Mouse (Mus musculus) spleen, embryonic (tissue): Measurements from ENCODE around the gene Pglyrp1.

ENCODE experiments used
- CTCF ChIA-PET: fragments of 350-600 bp; sonication (Branson Sonifier 250); formaldehyde crosslinking; loops from one replicate; lab custom pipeline; 2022; lab: Charles Lee

Gene Pglyrp1

GRCm38 (mm10) chr7:18884745-18885422 is 13.8 kb downstream of the Pglyrp1 start:
- CTCF ChIA-PET = no interaction called here

GRCm38 (mm10) chr7:18886963-18887362 is 15.8 kb downstream of the Pglyrp1 start:
- CTCF ChIA-PET = no interaction called here

DNA sequence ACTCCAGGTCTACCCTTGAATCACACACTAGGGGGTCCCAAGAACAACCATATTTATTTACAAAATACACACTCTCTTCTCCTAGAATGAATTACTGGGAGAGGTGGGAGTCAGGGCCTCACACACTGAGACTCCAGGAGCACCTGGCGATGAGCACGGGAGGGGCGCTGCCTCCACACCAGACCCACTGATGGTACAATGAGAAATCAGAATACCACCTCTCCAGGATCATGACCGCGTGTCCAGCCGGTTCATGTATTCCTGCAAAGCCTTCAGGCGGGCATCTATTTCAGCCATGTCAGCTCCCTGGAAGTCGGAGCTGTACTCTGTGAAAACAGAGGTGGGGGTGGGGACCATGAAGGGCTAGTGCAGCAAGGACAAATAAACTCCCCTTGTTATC is 19.7 kb downstream of the Pglyrp1 start:
- CTCF ChIA-PET = interaction anchor here (0.5 kb wide), 1 partner anchor 1838 kb away, joined by 4 read pairs; no protein-coding TSS in a partner anchor

DNA sequence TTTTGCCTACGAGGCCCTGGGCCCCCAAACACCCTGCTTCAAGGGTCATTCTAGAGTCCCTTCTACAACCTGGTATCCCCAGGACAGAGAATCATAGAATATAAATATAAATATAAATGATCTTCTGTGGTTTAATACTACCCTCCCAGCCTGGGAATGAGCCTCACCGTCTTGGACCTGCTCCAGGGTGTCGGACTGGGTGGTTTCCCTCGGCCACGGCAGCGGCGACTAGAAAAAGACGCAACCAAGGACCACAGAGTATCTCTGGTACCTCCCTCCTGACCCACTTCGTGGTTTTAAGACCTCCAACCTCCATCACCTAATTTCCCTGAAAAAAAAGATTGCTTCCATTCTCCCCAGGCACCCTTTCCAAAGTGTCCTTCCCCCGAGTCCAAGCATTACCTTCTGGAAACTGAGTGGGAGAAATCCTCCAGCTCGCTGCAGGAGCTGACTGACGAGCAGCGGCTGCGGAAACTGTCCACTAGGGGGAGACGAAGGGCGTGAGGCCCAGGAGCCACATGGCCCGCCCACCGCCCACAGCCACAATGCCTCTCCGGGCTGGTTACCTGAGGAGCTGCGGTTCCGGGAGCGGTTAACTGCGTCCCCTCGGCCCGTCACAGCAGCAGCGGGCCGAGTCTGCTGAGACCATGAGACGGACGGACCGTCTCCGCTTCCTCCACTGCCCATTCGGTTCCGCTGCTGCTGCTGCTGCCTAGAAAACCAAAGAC is 20.9 kb downstream of the Pglyrp1 start:
- CTCF ChIA-PET = interaction anchor here (0.6 kb wide), 1 partner anchor 354 kb away, joined by 4 read pairs; no protein-coding TSS in a partner anchor

DNA sequence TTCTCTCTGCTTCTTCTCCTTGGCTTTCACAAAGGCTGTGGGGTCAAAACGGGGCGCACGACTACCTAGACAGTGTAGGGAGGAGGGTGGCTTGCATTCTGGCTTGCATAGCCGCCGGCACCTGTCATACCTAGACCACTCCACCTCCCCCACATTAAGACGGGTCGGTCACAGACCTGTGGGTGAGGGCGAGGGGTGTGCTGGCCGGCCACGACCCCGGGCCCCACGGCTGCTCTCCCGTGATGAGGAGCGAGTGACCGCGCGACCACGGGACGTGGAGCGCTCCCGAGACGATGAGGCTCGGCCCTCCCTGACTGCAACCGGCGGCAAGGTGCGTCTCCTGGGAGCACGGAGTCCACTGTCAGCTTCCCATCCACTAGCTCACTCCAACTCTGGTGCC is 21.9 kb downstream of the Pglyrp1 start:
- CTCF ChIA-PET = no interaction called here

DNA sequence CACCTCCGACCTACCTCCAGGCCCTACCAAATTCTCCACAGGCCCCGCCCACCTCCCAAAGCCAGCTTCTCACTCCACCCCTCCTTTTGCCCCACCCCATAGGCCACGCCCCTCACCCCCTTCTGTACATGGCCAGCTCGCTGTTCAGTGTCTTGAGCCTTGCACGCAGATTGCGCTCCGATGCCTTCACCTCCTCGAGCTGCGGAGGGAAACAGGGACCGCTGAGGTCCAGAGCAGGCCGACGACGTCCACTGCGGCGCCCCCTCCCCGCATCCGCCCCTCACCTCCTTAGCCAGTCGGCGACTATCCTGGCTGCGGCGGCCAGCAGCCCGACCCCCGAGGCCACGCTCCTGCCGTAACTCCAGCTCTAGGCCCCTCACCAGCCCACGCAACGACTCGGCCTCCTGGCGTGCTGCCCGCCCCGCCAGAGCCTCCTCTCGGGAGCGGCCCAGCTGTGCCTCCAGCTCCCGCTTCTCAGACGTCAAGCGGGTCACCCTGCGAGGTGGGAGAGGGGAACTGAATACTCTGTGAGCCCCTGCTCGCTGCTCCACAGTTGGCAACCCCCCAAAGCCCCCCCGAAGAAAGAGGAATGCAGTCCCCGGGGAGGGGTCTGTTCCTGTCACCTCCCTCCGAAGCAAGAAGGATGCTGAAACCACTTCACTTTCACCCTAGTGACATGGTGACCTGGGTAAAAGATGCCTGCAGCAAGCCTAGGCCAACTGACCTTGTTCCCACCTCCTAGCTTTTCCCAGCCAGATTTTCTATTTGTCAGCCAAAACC is 22.7 kb downstream of the Pglyrp1 start:
- CTCF ChIA-PET = interaction anchor here (0.6 kb wide), 1 partner anchor 134 kb away, joined by 9 read pairs; no protein-coding TSS in a partner anchor

DNA sequence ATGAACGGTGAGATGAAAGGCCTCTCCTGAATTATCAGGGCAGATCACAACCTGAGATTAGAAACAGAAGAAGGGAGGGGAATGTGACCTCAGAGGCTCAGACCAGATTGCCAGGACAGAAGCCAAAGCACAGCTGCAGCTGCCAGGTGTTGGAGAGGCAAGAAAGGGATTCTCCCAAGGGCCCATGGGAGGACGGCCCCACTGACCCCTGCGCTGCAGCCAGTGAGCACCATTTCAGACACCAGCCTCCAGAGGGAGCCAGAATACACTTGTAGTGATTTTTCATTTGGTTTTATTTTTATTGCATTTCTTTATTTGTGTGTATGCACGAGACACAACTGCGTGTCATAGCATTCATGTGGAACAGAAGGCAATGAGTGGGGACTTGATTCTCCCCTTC is 25.4 kb downstream of the Pglyrp1 start:
- CTCF ChIA-PET = interaction anchor here (0.7 kb wide), 1 partner anchor 68 kb away, joined by 3 read pairs; no protein-coding TSS in a partner anchor

GRCm38 (mm10) chr7:18900513-18900912 is 29.4 kb downstream of the Pglyrp1 start:
- CTCF ChIA-PET = no interaction called here

DNA sequence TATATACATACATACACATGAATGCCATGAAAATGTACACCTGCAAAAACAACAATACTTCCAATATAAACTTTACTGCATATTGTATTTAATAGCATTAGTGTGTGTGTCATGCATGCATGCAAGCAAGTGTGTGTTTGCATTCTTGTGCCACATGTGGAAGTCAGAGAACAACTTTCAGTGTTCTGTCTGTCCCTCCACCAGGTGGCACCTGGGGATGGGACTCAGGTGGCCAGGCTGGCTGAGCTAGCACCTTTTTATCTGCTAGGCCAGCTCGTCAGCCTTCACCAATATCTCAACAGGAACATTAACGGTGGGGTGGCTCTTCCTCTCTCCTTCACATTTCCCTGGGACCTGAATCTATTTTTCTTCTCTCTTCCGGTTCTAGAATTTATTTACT is 31.4 kb downstream of the Pglyrp1 start:
- CTCF ChIA-PET = interaction anchor here (0.5 kb wide), 1 partner anchor 1031 kb away, joined by 3 read pairs; no protein-coding TSS in a partner anchor

GRCm38 (mm10) chr7:18904971-18905370 is 33.8 kb downstream of the Pglyrp1 start:
- CTCF ChIA-PET = no interaction called here

- CTCF ChIA-PET = no interaction called here
Observed at GRCm38 (mm10) chr7:18909797-18910196, 38.7 kb downstream of the Pglyrp1 start.

DNA sequence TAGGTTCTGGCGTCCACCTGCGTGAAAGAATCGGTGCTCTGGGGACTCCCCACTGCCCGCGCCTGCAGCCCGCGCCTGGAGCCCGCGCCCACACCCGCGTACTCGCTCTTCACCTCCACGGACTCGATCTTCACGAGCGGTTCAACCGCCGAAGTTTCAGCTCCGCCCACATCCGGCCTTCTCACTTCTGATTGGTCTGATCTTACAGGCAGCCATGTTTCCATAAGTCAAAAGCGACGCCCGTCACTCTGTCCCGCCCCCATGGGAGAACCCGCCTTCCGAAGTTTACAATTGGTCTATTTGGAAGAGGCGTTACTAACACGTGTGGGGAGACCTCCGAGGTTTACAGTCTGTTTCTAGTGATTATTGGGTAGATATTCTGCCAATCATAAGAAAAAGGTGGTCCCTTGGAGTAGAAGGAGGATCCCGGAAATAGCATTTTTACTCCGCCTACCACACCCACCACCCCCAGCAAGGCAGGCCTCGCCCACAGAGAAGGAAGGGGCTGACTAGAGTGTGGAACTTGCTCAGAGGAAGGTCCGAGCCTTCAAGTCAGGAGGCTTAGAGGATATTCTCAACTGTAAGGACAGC is 39.2 kb downstream of the Pglyrp1 start, which contains the start of gene Ccdc61:
Gene Ccdc61 (minus strand): TSS at position 175 of the 591 bp plus-strand sequence.
- CTCF ChIA-PET = no interaction called here

DNA sequence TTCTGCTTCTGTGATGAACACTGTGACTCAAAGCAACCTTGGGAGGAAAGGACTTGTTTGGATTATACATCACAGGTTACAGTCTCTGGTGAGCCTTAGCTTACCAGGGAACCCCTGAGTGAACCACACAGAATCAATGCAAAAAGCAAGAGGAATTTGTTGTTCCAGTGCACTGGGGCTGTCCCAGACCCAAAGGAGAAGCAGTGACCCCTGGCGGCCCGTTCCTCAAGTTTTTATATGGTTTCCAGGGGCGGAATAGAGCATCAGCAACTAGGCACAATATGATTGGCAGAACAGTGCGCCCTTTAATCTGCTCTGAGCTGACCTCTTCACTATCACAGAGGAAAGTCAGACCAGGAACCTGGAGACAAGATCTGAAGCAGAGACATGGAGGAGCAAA is 45.1 kb downstream of the Pglyrp1 start:
- CTCF ChIA-PET = interaction anchor here (0.6 kb wide), 1 partner anchor 328 kb away, joined by 10 read pairs; no protein-coding TSS in a partner anchor

GRCm38 (mm10) chr7:18917931-18918330 is 46.8 kb downstream of the Pglyrp1 start:
- CTCF ChIA-PET = no interaction called here

DNA sequence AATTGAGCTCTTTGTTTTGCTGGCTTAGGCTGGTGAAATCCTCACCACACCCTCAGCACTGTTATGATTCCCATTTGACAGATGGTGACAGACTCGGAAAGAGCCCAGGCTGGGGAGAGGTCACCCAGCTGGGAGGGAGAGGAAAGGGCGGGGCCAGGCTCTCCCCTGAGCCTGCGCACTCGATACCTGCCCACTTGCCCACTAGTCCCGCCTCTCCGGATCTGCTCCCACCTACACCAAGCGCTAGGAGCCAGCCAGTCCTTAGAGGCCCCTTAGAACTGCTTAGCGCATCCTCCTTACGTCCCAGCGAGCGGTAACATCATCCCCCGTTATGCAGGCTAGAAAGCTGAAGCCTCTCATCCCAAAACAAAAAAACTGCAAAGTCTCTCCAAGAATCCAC is 49.9 kb downstream of the Pglyrp1 start:
- CTCF ChIA-PET = no interaction called here

- CTCF ChIA-PET = no interaction called here
Observed at GRCm38 (mm10) chr7:18922807-18923206, 51.7 kb downstream of the Pglyrp1 start.

DNA sequence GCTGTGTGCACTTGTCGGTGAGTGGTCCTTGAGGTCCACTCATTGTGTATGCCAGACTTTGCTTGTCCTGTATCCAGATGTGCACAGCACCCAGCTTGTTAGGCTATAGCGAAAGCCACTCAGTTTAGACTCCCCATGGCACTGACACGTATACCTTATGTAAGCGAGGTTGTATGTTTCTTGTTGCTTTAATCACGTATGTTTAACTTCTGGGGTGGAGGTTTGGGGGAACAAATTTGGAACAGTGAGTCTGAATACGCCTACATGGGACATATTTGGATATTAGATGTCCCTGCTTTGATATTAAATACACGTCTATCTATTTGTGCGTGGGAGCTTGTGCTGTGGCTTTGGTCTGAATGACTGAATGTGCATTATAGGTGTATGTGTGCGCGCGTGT is 52.1 kb downstream of the Pglyrp1 start:
- CTCF ChIA-PET = no interaction called here

DNA sequence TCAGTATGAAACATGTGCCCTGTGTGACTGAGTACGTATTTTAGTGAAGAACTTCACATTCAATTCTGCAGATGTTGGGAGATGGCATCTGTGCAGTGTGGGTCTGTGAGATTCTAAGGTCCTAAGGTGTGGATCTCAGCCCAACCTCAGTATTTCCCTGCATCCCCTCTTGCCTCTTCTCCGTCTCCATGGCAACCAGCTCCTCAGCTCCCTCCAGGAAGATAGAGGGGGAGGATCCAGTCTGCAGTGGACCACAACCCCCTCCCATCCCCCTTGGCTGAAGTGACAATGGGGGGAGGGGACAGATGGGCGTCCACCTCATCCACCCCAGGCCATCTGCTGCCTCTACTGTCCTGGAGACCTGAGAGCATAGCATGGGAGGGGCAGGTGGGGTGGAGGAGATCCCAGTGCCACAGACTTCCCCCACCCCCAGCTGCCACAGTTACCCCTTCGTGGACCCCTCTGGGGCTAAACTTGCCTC is 52.6 kb downstream of the Pglyrp1 start:
- CTCF ChIA-PET = no interaction called here

DNA sequence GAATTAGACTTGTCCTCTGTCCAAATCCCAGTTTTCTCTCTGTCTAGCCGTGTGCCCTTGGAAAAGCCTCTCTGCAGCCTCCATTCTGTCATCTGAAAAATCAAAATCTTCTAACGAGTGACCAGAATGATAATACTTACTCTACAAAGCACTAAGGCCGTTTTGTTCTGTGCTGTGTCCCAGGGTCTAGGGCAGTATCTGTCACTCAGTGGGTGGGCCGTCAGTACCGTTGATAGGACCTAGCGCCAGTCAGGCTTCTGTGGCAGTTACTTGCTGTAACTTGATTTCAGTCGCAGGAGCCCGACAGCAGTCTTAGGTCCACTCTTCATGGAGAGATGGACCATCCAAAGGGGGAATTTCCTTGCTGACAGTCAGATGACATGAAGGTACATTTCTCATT is 53.2 kb downstream of the Pglyrp1 start:
- CTCF ChIA-PET = no interaction called here

DNA sequence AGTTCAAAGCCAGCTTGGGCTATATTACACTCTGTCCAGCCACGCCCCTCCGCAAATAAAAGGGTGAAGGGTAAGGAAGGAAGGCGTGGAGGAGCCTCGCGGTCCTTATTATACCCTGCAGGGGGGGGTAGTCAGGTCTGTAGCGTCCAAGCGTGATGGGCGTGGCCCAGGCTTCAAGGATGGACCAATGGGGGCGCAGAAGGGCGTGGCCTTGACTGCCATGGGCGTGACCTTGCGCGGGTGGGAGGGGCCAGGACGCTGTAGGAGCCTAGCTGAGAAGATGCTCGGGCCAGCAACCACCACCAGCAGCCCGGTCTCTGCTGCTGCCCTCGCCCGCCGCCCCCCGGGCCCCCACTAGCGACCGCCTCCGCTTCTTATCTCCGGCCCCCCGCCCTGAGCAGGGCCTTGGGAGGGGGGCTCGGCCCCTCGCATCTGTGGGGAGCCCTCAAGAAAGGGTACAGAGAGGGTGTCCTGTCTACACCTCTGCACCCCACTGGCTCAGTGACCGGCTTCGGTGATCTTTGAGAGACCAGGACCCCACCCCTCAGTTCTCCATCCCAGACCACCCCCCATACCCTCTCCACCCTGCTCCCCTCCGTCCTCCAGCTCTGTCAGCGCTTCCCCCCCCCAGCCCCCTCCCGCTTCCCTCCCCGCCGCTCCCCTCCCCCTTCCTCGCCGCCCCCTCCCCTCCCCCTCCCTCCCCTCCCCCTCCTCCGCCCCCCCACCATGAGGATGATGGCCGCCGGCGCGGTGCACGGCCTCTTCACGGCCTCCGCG is 54.2 kb downstream of the Pglyrp1 start, which contains the start of gene Nova2:
Gene Nova2 (plus strand): TSS at position 727 of the 777 bp plus-strand sequence.
- CTCF ChIA-PET = interaction anchor here (0.6 kb wide), 1 partner anchor 199 kb away, joined by 5 read pairs; no protein-coding TSS in a partner anchor
